Mouse (Mus musculus): ENCODE results near the gene Eml6. TPM values are rescaled to one million over a fixed set of nuclear protein-coding genes. Genes with fewer than 3 reads are reported as not detected.

Eml6 gene
- polyA plus RNA-seq (2012; rRNA removed) = 23.0 and 27.7 TPM in 2 replicates

GRCm38 (mm10) chr11:30025835-30026472 lies at the start of gene Eml6:
Eml6 (minus strand) TSS chr11:30026033.

GRCm38 (mm10) chr11:29825271-29825718 lies 200.5 kb downstream of the Eml6 start, which contains the start of gene 4931440F15Rik:
4931440F15Rik (minus strand) TSS chr11:29825668.

Other genes with a start within 250 kb of the Eml6 start
- 0.36 and 0.41 TPM in 2 replicates for gene 4931440F15Rik, start 200.4 kb downstream of the Eml6 start, polyA plus RNA-seq (2012; rRNA removed)
- gene Sptbn1, start 242.1 kb upstream of the Eml6 start, polyA plus RNA-seq (2012; rRNA removed) = 175 and 177 TPM in 2 replicates